Mouse (Mus musculus): Measurements from ENCODE around the gene Zfp949. TPM values are rescaled to one million over a fixed set of nuclear protein-coding genes. Genes with fewer than 3 reads are reported as not detected.

Zfp949 gene
- 1 to 10 TPM; 6.4 to 7.8 TPM for total RNA-seq (2023)

DNA sequence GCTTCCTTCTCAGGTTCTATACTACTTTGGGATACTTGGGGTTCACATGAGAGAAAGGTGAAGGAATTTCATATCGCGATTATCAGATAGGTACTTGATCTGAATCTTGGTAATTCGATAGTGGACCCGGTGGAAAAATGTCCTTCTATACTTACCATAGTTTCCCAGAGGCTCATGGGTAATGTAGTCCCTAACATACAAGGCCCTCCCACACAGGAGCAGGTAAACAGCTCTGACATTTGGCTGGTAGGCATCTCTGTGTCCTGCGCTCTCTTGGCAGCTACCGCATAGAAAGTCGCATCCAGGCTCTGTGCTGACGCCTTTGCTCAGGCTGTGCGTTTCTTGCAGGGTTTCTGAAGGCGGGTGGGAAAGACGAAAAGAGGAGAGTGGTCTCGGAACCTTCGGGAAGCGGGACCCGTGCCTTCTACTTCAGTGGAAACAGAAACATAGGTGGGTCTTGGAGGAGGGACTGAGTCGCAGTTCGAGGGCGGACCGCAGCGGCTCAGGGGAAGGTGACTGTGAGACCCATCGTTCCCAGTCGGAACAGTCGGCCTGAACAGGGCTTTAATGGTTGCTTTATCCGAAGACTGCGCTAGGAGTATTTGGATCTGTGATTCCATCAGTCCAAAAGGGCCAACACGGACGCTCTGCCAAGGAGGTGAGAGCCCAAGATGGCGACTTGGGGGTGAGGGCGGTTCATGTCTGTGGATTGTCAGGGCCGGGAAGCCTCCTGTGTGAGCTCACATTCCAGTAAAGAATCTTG, at the start of gene Zfp949:
Gene Zfp949 (plus strand): TSS at position 170 of the 763 bp plus-strand sequence.

GRCm38 (mm10) chr9:88580591-88580990, 32.8 kb downstream of the Zfp949 start, which contains the start of gene Trim43a:
TSS of gene Trim43a (plus strand) at chr9:88580891.

Other genes with a start within 250 kb of the Zfp949 start
- gene Nt5e, start 220.8 kb upstream of the Zfp949 start, total RNA-seq (2023), result under 1 TPM; 0.64 to 0.94 TPM
- 10 to 100 TPM; 29.4 to 29.8 TPM for gene Snx14, start 109.1 kb upstream of the Zfp949 start, total RNA-seq (2023)
- not detected for gene Gm20537, start 91.4 kb upstream of the Zfp949 start, total RNA-seq (2023)
- gene Syncrip, start 65.4 kb upstream of the Zfp949 start, total RNA-seq (2023), result 10 to 100 TPM; 67.2 to 89.2 TPM
- gene Trim43a, start 32.9 kb downstream of the Zfp949 start, total RNA-seq (2023), result under 1 TPM in 1 of 2 experiments, not detected in 1; 0.82 TPM
- gene Mthfsl, start 172.3 kb downstream of the Zfp949 start, total RNA-seq (2023), result 10 to 100 TPM; 68.1 to 78.9 TPM
- gene Bcl2a1d, start 183.9 kb downstream of the Zfp949 start, total RNA-seq (2023), result 10 to 100 TPM; 80.5 to 94.9 TPM

All from monocyte, adult 59 days (primary cell).